Mouse (Mus musculus) stomach, embryonic 14.5 days (tissue): ENCODE results near the gene Cfdp1. TPM values are rescaled to one million over a fixed set of nuclear protein-coding genes. Genes with fewer than 3 reads are reported as not detected.
A peak's percentile ranks its signal among the peaks of the same experiment; 100 is the strongest.

Experiments
- ATAC-seq: fragments of 200-750 bp; cut with Nextera tagmentation; 2 replicates; pipeline ENCODE4 v1.8.0; 2017; ENCODE audit warnings: low read depth, moderate TSS enrichment; ENCODE audit not compliant: insufficient number of reproducible peaks, insufficient read depth, low FRiP score
- H3K27ac ChIP-seq: fragments of 300-500 bp; sonication (generic); 2 replicates; pipeline ENCODE4 v1.5.1; 2014; ENCODE audit warnings: mild to moderate bottlenecking, low read length, moderate library complexity, mixed read lengths
- H3K27me3 ChIP-seq: fragments of 300-500 bp; sonication (generic); 2 replicates; pipeline ENCODE4 v1.6.1; 2014; ENCODE audit warnings: low read length, control low read depth, mixed read lengths; ENCODE audit not compliant: control insufficient read depth, insufficient read depth
- H3K36me3 ChIP-seq: fragments of 300-500 bp; sonication (generic); 2 replicates; pipeline ENCODE4 v1.6.1; 2014; ENCODE audit warnings: mild to moderate bottlenecking, control low read depth, low read length, moderate library complexity, mixed read lengths; ENCODE audit not compliant: control insufficient read depth, insufficient read depth
- H3K4me1 ChIP-seq: fragments of 300-500 bp; sonication (generic); 2 replicates; pipeline ENCODE4 v1.6.1; 2014; ENCODE audit warnings: low read length, control low read depth, mixed read lengths; ENCODE audit not compliant: control insufficient read depth, insufficient read depth
- H3K4me2 ChIP-seq: fragments of 300-500 bp; sonication (generic); replicated peaks from 2 replicates; pipeline ENCODE4 v1.6.1; 2014; ENCODE audit warnings: low read depth, low read length, control low read depth
- H3K4me3 ChIP-seq: fragments of 300-500 bp; sonication (generic); 2 replicates; pipeline ENCODE4 v1.5.1; 2014; ENCODE audit warnings: low read depth, low read length, control low read depth
- H3K9ac ChIP-seq: fragments of 300-500 bp; sonication (generic); replicated peaks from 2 replicates; pipeline ENCODE4 v1.6.1; 2014; ENCODE audit warnings: low read depth, mild to moderate bottlenecking, control low read depth, low read length, moderate library complexity, mixed read lengths
- H3K9me3 ChIP-seq: fragments of 300-500 bp; sonication (generic); 2 replicates; pipeline ENCODE4 v1.6.1; 2016; ENCODE audit warnings: low read depth, low read length, control low read depth; ENCODE audit not compliant: control insufficient read depth
- WGBS: fragments of 180-500 bp; shearing (Covaris S2); extraction: QIAGEN DNeasy Blood & Tissue Kit; methylation state at CpG from one replicate; pipeline ENCODE4 v1.1.7; 2014; 5-methylcytosine and 5-hydroxymethylcytosine counted together
- polyA plus RNA-seq: library from polyadenylated mRNA; unstranded; fragments of >200 nt; fragmentation: Nextera tagmentation; extraction: Ambion mirVana; gene quantifications from 2 replicates; pipeline ENCODE4 v1.2.1, GENCODE M21; 2014

Cfdp1 gene
- polyA plus RNA-seq, 1 experiment from 2014 or later = 215 TPM

DNA sequence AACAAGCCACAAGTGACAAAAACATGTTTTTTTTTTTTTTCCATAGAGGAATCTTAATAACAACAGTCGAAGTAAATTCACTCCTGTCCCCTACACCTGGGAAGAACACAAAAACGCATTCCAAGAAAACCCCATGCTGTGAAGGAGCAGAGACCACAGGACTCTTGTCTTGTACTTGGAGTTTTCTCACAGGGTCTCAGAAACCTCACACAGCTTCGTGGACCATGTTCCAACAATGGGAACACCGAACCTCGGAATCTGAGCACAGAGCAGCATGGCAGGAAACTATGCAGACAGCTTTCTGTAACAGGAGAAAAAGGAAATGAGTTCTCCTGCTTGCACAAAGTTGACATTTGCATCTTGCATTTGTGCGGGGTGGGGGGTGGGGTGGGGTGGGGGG is 105.3 kb downstream of the Cfdp1 start:
- Histone ChIP-seq H3K4me2 (no peak overlapping the region), H3K9me3 (no peaks in the 10 kb centered on the region), H3K27me3 (no peaks in the 10 kb centered on the region), H3K27ac (no peak overlapping the region), H3K9ac (no peak overlapping the region), H3K4me1 (peaks cover 23% of the 10 kb centered on the region), H3K36me3 (no peaks in the 10 kb centered on the region), H3K4me3 (no peak overlapping the region)
- ATAC-seq = no peak
- 58% methylated on average over 6 of the region's 6 CpGs for WGBS

DNA sequence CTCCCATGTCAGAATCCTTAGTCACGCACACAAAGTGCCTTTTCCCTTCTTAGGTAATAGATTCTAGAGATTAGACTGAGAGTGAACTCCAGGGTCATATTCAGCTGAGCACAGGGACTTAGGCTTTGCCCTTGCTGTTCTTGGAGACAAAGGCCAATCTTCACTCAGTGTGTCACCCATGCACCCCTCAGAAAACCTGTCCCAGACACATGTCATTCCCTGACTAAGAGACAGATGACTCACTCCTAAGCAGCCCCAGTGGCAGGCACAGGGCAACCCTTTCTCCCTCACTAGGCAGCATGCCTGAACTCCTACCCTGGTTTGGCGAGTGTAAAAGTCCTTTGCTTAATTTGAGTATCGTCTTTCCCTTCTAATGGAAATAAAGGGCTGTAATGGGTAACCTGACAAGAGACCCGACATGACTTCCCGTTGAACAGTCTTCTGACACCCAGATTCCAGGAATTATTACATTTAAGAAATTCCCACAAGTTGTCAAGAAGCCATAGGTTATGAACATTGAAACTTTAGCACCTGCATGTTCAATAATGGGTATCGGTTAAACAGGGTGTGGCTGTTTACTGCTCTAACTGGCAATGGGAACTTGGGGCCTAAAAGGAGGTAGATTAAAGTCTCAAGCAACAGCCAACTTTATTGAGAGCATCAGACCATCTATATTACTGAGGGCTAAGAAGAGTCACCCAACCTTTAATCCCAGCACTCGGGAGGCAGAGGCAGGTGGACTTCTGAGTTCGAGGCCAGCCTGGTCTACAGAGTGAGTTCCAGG is 106.0 kb downstream of the Cfdp1 start:
- no peak overlapping the region for H3K4me3 ChIP-seq
- no peak overlapping the region for H3K4me2 ChIP-seq
- no peak overlapping the region for H3K27ac ChIP-seq
- no peak overlapping the region for H3K9ac ChIP-seq
- no peaks in the 10 kb centered on the region for H3K36me3 ChIP-seq
- peaks cover 24% of the 10 kb centered on the region for H3K4me1 ChIP-seq
- H3K27me3 ChIP-seq = no peaks in the 10 kb centered on the region
- no peak for ATAC-seq
- H3K9me3 ChIP-seq = no peaks in the 10 kb centered on the region
- 78% methylated on average over 8 of the region's 8 CpGs for WGBS

DNA sequence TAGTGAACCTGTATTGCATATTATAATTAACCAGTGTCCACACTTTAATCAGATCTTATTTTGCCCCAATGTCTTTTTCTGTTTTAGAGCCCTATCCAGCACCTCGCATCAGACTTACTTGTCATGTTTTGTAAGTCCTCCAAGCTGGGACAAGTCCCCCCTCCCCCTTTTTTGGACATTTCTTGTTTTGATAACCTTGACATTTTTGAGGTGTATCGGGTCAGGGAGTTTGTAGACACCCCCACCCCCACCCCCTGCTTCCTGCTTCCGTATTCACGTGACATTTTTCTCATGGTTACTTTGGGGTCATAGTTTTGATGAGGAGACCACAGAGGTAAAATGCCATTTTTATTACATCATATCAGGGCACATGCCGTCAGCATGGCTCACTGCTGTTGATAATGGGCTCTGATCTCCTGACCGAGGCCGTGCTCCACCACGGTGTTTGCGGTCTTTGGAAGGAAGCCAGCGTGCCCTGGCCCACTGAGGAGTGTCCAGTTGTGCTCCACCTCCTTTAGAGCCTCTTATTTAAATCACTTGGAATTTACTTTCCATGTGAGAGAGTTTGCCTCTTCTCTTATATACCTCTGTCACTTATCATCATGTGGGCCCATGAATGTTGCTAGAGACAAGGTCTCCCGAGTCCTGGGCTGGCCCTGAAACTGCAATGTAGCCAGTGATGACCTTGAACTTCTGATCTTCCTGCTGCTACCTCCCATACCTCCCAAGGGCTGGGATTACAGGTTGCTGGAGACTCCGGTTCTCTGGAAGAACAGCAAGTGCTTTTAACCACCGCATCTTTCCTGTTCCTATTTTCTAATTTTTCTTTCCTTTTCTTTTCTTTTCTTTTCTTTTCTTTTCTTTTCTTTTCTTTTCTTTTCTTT is 107.3 kb downstream of the Cfdp1 start:
- 68% methylated on average over 13 of the region's 13 CpGs for WGBS
- H3K4me2 ChIP-seq = 0 out of 2 replicates have a peak overlapping the region, but pooled peaks have one; percentile 38

DNA sequence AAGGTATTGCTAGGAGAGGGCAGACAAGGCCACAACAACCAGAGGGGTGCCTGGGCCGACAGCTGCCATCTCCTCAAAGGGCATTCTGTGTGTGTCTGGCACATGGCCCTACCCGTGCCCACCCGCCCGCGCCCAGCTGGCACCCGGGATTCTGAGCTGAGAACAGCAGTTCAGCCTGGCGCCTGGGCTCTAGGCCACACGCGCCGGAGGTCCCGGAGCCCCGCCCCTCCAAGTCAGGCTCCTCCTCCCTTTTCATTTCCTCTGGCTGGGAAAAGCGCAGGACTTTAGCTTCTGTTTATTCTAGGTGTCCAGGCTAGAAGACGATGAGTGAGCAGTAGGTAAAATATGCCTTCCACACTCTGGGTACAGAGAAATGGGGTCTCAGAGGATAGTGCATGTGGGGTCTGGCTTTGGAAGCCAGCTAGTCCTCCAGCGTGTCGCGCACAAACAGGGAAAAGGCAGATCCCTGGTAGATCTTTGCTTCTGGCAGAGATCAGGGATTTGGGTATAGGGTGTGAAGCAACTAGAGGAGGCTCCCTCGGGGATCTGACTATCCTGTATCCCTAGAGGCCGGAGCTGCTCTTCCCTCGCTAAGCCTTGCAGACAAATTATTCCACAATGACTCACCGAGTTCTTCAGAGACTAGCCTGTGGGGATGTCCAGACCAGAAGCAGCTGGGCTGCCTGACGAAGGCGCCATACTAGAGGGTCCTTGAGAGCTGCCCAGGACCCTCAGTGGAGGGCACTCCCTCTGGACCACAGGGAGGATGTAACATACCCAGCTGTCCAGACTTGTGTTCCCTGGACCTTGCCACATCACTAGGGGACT is 108.3 kb downstream of the Cfdp1 start:
- Histone ChIP-seq H3K4me3 (peak overlapping the region; percentile 12), H3K4me1 (peaks cover 43% of the 10 kb centered on the region), H3K4me2 (peak overlapping the region; percentile 38), H3K36me3 (no peaks in the 10 kb centered on the region), H3K27me3 (no peaks in the 10 kb centered on the region), H3K9me3 (no peaks in the 10 kb centered on the region), H3K9ac (peak overlapping the region; percentile 12; the same call in 1 of the 2 replicates), H3K27ac (peak overlapping the region; percentile 86)
- WGBS = 3% methylated on average over 23 of the region's 23 CpGs
- ATAC-seq = peak; percentile 33; the same call in 1 of the 2 replicates

More for the DNA sequence above, 107.3 kb downstream of the Cfdp1 start:
- Histone ChIP-seq H3K4me1 (peaks cover 33% of the 10 kb centered on the region), H3K27me3 (no peaks in the 10 kb centered on the region), H3K27ac (peak overlapping the region; percentile 86; the same call in 1 of the 2 replicates), H3K9ac (no peak overlapping the region), H3K4me3 (no peak overlapping the region), H3K36me3 (no peaks in the 10 kb centered on the region), H3K9me3 (no peaks in the 10 kb centered on the region)
- ATAC-seq = no peak

DNA sequence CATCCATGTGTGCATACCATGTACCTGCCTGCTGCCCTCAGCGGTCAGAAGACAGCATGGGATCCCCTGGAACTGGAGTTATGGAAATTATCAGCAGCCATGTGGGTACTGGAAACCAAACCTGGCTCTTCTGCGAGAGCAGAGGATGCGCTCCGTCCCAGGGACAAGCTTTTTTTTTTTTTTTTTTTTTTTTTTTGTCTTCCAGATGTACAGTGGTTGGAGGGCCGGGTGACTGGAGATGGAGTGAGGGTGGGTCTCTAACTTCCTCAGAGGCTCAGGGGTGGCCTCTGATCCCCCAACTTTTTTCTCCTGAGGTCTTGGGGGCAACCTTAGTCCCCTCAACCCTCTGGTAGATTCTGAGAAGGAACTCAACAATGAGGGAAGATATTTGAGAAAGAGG is 109.0 kb downstream of the Cfdp1 start:
- no peak overlapping the region for H3K9ac ChIP-seq
- no peaks in the 10 kb centered on the region for H3K9me3 ChIP-seq
- no peaks in the 10 kb centered on the region for H3K36me3 ChIP-seq
- no peak overlapping the region for H3K4me3 ChIP-seq
- WGBS = 51% methylated on average over 5 of the region's 5 CpGs
- H3K4me2 ChIP-seq = peak overlapping the region; percentile 38; the same call in 1 of the 2 replicates
- H3K27me3 ChIP-seq = no peaks in the 10 kb centered on the region
- peaks cover 48% of the 10 kb centered on the region for H3K4me1 ChIP-seq
- H3K27ac ChIP-seq = peak overlapping the region; percentile 86; the same call in 1 of the 2 replicates
- no peak for ATAC-seq

DNA sequence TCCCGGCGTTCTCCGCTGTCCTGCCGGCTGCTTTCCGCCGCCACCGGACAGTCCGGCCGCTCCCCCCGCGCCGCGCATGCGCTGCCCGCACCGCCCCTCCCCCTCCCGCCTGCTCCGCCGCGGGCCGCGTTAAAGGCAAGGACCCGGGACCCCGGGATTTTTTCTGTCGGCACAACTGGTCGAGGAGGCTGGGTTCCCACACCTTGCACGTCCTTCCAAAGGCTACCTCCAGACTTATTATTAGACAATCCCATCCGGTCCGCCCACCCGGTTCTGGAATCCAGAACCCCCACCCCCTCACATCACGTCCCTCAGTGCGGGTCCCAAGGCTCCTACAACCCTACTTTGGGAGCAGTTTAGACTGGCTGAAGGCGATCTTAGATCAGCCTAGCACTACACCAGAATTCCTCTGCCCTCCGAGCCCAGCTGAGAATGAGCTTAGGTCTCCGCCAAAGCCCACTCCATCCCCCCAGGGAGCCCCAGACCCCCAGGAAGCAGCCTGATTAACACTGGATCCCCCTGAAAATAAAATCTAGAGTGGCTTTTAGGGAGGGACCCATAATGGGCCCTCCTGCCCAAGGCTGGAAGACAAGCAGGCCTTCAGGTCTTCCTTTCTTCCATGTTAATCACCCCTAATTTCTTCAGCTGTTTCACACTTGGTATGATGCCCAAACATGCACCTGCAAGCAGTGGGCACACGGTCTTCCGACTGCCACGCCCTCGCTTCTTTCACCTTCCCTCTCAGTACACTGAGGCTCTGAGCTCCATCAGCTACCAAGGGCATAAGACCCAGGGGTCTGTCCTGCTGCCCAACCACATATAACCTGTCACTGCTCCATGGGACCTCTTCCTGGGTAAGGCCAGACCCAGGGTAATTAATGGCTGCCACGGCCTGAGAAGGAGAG is 110.0 kb downstream of the Cfdp1 start, which contains the start of gene Bcar1:
Gene Bcar1 (minus strand): TSS at position 18 of the 905 bp plus-strand sequence.
- peak within 1 kb of the TSS; percentile 86 for H3K9ac ChIP-seq
- H3K27me3 ChIP-seq = no peaks in the 10 kb centered on the region
- peaks cover 56% of the 10 kb centered on the region for H3K4me1 ChIP-seq
- H3K27ac ChIP-seq = peak within 1 kb of the TSS; percentile 72; the same call in 1 of the 2 replicates
- H3K4me3 ChIP-seq = peak within 1 kb of the TSS; percentile 95
- H3K9me3 ChIP-seq = no peaks in the 10 kb centered on the region
- peak; percentile 47 for ATAC-seq
- H3K4me2 ChIP-seq = peak within 1 kb of the TSS; percentile 87
- no peaks in the 10 kb centered on the region for H3K36me3 ChIP-seq
- 11% methylated on average over 37 of the region's 40 CpGs for WGBS

DNA sequence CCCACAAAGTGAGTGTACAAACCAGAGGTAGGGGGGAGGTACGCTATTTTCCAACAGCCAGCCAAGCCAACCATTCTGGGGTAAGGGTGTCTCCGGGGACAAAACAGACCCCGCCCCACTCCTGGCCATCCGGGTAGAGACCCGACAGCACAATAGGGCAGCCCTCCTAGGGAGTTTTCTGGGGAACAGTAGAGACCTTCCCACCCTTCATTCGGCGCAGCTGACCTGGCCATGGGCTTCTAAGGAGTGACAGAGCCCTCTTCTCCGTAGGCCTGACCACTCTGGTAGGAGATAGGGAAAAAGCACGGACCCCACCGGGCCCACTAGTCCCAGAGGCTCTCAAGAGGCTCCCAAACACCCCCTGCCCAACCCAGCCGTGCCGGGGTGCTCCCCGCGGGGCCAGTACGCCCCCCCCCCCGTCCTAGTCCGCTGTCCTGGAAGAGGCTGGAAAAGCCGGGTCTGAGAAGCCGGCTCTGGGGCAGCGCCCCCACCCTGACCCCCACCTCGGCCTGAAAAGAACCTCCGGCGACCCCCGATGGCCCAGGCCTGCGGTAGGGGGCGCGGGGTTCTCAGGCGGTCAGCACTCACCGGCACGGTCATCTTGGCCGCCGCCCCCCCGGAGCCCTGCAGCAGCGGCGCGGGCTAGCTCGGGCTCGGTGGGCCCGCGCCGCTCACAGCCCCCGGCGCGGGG is 110.8 kb downstream of the Cfdp1 start:
- Histone ChIP-seq H3K4me3 (peak overlapping the region; percentile 95), H3K4me1 (peaks cover 58% of the 10 kb centered on the region), H3K36me3 (no peaks in the 10 kb centered on the region), H3K9ac (peak overlapping the region; percentile 86), H3K9me3 (no peaks in the 10 kb centered on the region), H3K27ac (peak overlapping the region; percentile 72; the same call in 1 of the 2 replicates), H3K4me2 (peak overlapping the region; percentile 87), H3K27me3 (no peaks in the 10 kb centered on the region)
- WGBS = under 1% methylated on average over 40 of the region's 44 CpGs
- ATAC-seq = peak; percentile 1; the same call in 1 of the 2 replicates
